Mouse (Mus musculus): ENCODE data around the gene Nsrp1. TPM values are rescaled to one million over a fixed set of nuclear protein-coding genes. Genes with fewer than 3 reads are reported as not detected.
"Not testable (repeated sequence)": the region's sequence is repeated elsewhere in the genome, so short reads cannot be mapped to it uniquely, and the experiment has no call there.

Nsrp1 gene
- total RNA-seq (2022), result 10 to 100 TPM in 2 of 4 experiments, 1 to 10 TPM in 2; 8.7 to 11.1 (median 9.9) TPM

DNA sequence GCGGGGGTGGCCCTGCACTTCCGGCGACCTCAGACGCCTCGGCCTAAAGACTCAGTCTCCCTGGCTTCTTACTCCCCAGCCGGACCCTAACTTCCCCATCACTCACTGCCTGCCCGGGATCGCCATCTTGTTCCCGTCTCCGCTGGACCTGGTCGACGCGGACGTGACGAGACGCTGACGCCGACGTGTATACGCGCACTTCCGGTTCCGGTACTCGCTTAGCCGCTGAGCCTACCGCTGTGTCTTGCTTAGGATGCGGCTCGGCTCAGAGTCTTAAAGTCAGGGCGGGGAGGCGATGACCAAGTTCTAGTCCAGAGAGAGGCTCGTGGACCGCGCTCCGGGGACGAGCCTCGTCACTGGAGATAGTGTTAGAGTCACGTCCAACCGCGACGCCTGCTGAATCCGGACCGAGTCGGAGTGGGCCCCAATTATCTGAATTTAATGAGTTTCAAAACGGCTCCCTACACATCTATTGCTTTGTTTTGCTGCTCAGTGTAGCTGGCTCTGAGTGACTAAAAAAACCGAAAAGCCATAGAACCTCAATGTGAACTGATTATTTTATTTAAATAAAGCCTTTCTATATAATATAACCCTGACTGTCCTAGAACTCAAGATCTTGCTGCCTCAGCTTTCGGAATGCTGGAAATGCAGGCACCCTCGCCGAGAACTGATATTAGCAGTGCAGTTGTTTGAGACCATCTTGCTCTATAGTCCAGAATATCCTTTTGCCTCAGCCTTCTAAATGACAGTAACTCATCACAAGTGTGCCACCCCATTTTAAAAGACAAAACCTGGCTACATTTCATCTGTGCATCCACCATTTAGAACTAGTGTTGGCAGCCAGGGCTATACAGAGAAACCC is at the start of gene Nsrp1:
TSS of gene Nsrp1 (minus strand) at position 163 of the 862 bp plus-strand sequence.
- DNase-seq (ENCODE audit: low spot score), result peak; percentile 92

DNA sequence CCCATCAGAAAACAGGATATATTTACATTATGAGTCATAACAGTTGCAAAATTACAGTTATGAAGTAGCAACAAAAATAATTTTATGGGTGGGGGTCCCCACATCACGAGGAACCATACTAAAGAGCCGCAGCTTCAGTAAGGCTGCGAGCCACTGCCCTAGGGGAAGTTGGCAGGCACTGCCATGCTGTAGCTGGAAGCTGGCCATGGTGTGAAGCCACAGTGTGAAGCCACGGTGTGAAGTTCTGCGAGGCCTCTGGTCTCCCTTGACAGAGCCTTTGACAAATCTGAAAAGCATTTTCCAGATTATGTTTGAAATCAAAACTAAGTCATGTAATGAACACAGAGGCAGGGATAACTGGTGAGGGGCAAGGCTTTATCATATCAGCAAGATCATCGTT is 32.9 kb upstream of the Nsrp1 start:
- DNase-seq (ENCODE audit: low spot score), result no peak

DNA sequence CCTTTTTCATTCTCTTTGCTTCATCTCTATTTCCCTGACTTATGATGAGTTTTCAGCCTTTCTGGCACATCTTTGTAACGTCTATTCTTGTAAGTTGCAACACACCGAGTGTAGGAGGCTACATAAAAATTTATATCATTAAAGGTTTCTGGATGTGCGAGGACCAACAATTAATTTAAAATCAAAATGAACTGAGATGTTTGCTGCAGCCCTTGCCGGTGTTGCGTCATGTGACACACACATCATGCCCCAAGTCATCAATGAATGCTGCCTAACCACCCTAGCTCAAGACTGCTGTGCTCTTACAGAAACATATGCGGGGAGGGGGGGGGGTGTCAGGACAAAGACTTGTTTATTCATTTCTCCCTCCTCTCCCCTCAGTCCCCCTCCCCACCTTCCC is 30.2 kb upstream of the Nsrp1 start:
- no peak for DNase-seq (ENCODE audit: low spot score)

DNA sequence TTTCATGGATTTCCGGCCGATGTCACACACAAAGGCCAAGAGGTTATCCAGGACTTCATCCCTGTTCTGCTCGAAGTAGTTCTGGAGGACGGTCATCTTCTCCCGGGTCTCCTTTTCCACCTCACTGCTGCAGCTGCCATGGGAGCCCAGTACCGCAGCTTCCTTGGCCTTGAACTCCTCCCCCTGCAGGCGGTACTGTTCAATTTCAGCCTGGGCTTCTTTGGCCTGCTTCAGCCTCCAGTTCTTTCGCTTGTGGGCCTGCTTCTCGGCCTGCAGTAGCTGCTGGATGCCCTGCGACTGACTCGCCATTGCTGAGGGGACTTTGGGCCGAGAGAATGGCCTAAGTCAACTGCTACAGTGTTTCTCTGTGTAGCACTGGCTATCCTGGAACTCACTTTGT is 29.6 kb upstream of the Nsrp1 start:
- not testable (repeated sequence) for DNase-seq (ENCODE audit: low spot score)

DNA sequence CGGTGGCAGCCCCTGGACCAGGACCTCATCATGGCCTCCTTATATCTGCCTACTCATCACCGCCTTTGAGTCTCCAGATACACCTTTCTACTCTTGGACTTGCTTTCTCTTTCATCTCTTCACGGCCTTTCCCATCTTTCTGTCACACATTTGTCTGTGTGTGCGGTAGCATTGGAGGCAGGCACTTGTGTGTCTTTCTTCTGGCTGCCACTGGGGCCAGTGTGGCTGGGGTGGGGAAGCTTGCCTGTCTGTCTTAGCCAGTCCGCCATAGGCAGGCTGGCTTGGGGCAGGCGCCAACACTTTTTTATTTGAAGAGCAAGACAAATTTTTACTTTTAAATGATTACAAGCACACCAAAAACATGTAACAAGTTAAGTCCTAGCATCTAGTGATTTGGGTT is 28.7 kb upstream of the Nsrp1 start:
- DNase-seq (ENCODE audit: low spot score), result no peak

DNA sequence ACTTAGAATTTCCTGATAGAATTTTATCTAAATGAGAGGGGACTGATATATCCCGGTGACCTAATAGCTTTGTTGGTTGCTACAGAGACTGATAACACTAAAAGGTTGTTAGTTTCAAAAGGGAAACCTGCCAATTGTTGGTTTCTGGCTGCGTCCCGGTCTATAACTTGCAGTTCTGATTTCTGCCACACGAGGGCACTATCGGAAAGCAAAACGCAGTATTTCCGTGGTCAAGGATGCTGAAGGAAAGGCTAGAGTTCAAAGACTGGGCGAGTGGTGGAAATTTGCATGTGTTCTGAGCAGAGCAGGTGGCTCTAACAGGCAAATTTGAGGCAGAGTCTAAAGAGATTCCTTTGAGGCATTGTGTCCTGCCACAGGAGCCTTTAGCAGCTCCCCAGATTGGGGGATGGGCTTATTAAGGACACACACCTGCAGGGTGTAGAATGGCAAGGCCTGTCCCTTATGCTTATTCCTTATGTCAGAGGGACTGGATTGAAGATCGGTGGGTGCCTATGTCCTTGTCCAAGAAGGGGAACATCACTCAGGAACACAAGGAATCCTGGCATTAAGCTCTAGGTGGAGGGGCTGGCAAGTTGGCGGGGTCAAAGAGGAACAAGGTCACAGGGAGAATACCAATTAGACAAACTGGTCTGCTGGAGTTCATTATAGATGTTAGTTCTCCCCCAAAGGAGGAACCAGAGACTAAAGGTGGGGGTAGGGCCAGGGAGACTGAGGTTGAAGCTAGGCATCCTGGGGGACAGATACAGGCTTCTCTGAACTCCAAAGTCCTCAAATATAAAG is 22.1 kb upstream of the Nsrp1 start:
- peak; percentile 83 for DNase-seq (ENCODE audit: low spot score)

DNA sequence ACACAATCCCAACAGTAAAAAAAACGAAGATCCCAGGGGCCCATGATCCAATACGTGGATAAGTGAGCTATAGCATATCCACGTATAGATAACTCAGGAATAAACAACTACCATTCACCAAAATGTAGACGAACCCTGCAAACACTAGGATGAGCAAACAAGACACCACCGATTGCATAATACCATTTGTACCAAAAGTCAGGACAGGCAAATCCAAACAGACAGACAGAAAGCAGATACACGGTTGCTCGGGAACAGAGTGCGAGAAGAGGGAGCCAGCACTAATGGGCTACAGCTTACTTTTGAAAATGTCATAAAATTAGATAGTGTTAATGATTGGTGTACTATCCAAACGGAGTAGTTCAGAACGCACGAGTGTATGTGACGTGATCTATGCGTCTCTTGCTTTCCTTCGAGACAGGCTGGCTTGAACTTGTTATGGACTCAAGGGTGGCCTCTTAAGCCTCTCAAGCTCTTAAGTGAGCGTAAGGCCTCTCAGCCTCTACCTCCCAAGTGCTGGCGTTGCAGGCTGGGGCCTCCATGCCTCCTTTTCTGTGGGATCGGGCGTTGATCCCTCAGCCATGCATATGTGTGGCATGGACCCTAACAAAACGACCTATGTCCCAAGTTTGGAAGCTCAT is 20.2 kb upstream of the Nsrp1 start:
- DNase-seq (ENCODE audit: low spot score), result no peak

DNA sequence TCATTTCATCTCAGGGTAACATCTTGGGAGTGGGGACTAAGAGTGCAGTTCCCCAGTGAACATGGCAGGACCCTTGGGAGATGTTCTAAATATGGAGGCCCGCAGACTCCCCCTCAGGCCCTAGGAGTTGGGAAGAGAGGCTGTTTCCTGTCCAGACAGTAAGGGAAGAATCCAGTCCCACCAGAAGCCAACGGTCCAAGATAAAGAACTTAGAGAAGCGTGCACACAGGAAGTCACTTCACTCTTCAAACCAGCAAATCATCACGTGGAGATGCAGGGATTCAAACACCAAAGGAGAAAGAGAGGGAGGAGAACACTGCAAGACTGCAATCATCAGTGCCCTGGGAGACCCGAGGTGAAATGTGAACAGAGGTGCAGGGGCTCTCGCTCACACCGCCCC is 18.8 kb upstream of the Nsrp1 start:
- DNase-seq (ENCODE audit: low spot score), result peak; percentile 9

DNA sequence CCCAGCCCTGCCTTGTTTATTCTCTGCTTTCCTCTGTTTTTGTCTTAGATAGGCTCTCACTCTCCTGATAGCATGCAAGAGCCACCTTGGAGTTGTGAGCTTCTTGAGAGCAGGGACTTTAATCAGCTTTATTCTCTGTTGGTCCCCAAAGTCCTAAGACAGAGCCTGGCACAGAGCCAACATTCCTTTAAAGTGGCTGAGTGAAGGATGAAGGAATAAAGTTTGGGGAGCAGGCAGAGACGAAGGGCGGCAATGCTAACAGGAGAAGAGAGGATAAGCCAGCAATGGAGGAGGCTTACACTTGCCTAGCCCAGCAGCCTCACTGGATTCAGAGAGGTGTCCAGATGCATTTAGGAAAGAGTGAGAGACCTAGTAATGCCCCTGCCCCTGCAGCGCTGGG is 18.3 kb upstream of the Nsrp1 start:
- no peak for DNase-seq (ENCODE audit: low spot score)

DNA sequence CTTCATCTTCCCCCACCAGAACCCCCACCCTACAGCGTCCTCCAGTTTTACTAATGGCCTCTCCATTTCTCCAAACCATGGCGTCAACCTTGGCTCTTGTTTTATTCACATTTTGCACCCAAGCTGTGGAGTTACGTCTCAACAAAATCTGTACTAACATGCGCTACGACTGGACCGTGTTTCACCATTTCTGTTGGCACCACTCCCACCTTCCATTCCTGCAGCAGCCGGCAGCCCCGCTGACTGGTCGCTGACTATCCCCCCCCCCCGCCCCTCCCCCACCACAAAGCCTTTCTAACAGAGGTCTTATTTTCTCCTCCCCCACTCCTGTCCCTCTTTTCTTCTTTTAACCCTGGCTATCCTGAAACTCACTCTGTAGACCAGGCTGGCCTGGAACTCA is 17.0 kb upstream of the Nsrp1 start:
- DNase-seq (ENCODE audit: low spot score), result no peak

DNA sequence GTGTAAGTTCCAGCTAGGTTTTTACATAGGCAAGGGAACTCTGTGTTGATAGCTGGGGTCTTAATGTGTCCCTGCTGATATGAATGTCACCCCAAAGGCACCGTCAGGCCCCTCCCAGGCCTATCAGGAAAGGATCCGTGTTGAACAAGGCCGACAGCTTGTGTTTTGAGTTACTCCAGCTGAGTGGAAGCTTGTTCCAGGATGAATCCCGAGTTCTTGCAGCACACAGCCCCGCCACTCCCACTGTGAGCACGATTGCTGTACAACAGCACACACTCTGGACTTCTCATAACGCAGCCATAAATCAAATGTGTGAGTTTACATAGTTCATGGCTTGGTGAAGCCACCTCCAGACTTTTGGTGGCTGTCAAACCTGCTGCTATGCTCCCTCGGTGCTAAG is 15.9 kb upstream of the Nsrp1 start:
- DNase-seq (ENCODE audit: low spot score), result no peak

DNA sequence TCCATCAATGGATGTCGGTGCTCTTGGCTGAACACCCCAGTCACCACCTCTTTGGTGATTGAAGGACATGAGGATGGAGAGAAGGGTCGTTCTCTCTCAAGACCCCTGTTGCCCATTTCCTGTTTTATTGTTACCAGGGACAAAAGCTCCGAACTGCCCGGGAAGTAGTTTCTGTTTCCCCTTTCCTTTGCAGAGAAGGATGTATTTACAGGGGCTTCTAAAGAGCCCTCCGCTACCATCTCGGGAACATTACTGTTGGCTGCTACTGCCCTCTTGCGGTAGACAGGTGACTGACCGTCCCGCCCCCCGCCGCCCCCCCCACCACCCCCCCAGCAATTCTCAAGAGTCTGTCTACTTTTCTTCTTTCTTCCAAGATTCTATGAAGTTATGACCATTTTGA is 15.0 kb upstream of the Nsrp1 start:
- peak; percentile 22 for DNase-seq (ENCODE audit: low spot score)

DNA sequence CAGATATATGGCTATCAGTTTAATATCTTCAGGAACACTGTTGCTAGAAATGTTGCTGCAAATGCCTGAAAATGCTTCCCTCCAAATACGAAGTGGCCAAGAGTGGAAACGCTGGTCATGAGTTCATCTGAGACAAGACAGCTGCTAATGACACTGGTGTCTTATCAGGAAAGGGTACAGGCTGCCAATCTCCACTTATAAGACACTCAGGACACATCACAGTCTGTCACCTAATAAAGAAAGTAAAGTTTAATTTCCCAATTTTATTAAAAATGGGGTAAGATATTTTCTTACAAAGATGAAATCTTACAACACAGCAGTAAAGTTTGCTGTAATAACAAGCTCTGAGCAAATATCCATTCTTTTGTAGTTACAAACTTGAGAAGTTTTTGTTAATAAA is 10.9 kb upstream of the Nsrp1 start:
- no peak for DNase-seq (ENCODE audit: low spot score)

DNA sequence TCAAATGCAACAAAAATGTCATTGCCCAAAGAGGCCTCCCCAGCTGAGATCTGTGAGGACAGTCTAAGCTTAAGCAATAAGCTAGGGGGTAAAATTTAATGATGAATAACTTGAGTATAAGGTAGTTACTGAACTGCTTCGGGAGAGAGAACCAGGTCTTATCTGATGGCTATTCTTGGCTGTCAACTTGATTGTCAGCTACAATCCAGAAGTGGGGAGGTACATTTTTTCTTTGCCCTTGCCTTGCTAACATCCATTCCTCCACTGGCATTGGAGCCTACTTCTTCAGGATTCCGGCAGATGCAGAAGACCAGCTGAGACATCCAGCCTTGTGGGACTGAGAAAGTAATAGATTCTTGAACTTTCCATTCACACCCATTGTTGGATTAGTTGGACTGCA is 8.8 kb upstream of the Nsrp1 start:
- DNase-seq (ENCODE audit: low spot score), result no peak

DNA sequence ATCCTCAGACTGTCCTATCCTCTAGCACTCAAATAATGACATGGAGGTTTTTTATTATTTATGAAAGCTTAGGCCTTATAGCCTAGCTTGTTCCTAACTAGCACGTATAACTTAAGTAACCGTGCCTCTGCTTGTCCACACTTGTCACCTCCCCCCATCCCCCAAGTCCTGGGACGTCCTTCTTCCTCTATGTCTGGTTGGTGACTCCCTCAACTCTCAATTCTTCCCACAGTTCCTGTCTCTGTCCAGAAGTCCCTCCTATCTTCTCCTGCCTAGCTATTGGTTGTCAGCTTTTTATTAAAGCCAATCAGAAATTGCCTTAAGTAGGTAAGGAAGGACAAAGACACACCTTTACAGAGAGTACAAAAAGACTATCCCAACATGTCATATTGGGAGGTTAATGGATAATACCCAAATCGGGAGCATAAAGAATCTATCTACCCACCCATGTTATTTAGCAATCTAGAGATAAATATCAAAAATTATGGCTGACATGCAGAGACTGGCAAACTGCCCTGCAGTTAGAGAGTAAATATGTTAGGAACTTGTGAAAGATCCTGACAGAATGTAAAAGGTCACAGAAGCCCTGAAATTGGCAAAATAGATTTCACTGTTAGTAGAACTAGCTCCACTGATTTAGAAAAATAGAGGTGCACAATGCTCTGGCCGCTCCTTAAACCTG is 5.9 kb upstream of the Nsrp1 start:
- no peak for DNase-seq (ENCODE audit: low spot score)

DNA sequence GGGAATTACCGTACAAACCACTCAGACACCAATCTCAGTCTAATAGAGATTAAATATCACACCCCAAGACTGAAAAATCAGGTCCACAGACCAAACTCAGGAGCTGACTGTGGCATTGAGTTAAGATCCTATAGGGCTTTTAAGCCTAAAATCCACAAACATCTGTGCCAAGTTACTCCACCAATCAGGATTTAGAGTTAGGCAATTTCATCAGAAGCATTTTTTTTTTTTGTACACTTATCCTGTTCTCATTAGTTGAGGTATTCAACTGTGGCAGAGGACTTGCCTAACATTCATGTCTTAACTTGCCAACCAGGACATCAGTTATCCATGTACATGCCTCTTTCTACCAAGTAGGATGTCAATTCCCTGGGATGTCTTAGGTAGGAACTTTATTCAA is 1.1 kb upstream of the Nsrp1 start:
- no peak for DNase-seq (ENCODE audit: low spot score)

DNA sequence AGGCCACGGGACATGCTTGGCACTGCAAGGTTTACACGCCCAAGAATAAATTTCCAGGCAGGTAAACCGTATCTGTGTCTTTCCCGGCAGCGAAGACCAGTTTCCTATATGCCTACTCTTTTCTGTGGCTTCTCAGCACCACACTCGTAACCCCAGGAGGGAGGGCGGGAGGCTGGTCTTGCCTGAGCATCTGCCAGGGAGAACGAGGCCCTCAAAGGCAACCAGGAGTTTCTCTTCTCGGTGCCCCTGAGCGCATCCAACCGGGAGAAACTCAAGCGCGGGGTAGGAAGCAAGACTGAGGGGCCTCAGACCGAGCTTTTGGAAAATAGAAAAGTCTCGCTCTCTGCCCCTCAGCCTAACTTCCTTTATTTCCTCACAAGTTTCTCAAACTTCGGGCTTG is 443 bp downstream of the Nsrp1 start:
- DNase-seq (ENCODE audit: low spot score), result no peak

DNA sequence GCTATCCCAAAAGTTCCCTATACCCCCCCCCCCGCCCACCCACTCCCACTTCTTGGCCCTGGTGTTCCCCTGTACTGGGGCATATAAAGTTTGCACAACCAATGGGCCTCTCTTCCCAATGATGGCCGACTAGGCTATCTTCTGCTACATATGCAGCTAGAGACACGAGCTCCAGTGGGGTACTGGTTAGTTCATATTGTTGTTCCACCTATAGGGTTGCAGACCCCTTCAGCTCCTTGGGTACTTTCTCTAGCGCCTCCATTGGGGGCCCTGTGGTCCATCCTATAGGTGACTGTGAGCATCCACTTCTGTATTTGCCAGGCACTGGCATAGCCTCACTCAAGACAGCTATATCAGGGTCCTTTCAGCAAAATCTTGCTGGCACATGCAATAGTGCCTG is 904 bp downstream of the Nsrp1 start:
- not testable (repeated sequence) for DNase-seq (ENCODE audit: low spot score)

DNA sequence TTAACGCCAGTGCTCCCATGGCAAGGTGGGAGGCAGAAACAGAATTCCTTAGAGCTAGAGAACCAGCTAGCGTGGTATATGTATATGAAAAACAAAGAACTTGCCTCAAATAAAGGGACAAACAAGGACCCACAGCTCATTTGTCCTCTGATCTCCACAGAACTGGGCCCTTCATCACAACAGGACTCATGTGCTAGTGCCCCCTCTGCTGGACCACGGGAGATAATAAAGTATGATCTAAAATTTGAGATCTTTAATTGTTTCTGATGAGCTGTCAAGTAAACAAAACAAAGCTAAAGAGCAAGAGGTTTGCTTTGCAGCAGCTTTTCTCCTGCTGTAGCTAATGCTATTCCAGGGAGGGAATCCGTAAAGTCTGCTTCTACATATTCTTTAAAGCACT is 7.5 kb downstream of the Nsrp1 start:
- no peak for DNase-seq (ENCODE audit: low spot score)

DNA sequence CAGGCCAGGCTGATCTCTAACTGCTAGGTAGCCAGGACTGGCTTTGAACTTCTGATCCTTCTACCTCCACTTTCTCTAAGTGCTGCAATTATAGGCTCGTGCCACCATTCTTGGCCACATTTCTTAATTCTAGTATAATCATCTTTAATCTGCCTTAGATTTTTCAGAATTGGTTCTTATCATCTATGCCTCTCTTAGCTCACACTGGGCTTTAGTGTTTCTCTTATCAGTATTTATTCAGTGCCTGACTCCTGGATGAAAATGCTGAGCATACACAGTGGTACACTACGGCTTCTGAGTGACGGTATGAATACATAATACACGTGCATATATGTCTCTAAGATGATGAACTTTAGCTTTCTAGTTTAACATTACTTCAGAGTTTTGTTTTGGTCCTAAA is 9.4 kb downstream of the Nsrp1 start:
- no peak for DNase-seq (ENCODE audit: low spot score)

DNA sequence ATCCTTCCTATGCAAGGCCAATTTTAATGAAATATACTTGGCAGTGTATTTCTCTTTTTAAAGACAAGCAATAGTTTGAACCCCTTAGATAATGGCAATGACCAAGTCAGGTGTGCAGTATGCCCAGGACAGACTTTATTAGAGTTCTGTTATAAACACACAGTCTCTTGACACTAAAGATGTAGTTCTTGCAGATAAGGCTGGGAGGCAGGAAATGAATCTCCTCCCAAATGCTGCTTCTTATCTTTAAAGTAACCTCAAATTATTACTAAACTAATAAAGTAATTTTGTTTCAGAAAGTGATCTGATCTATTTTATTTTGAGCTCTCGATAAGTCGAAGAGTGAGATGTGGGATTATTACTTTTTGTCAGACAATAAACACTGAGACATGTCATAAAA is 14.8 kb downstream of the Nsrp1 start:
- no peak for DNase-seq (ENCODE audit: low spot score)

DNA sequence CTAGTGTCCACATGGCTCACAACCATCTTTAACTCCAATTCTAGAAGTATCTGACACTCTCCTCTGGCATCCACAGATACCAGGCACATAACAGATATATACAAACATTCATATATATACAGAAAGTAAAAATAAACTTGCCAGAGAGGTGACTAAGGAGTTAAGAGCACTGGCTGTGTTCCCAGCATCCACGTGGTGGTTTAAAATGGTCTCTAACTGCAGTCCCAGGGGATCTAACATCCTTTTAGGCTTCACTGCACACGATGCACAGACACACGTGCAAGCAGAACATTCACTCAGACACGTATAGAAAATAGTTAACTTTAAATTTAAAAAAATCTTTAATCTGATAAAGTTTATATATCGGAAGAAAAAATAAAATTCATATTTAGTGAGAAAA is 16.3 kb downstream of the Nsrp1 start:
- peak; percentile 1 for DNase-seq (ENCODE audit: low spot score)

All from heart, adult 8-10 months (tissue).